Mouse (Mus musculus) 416B (cell line): Measurements from ENCODE around the gene Nkx2-2.

Source experiments
- DNase-seq: peaks from one replicate; pipeline ENCODE4 v3.0.0; 2011; ENCODE audit warnings: low read depth

The Nkx2-2 gene

GRCm38 (mm10) chr2:147181926-147182708 is 11.9 kb downstream of the Nkx2-2 start:
- no peak for DNase-seq

DNA sequence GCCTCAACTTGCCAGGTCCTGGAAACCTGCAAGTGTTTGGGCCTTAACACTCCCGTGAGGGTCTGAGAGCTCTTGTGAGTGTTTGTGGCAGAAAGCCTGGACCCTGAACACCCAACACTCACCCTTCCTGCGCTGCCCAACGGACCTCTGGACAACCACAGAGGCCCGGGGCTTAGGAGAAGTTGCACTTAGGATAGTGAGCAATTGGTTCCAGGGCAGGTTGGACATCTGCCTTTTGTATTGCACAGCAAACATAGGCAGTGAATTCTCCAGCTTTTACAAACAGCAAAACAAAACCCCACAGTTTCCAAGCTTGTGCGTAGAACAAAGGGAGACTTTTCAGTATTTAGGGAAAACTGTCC is 12.8 kb downstream of the Nkx2-2 start:
- no peak for DNase-seq

GRCm38 (mm10) chr2:147180649-147181303 is 13.3 kb downstream of the Nkx2-2 start:
- no peak for DNase-seq

DNA sequence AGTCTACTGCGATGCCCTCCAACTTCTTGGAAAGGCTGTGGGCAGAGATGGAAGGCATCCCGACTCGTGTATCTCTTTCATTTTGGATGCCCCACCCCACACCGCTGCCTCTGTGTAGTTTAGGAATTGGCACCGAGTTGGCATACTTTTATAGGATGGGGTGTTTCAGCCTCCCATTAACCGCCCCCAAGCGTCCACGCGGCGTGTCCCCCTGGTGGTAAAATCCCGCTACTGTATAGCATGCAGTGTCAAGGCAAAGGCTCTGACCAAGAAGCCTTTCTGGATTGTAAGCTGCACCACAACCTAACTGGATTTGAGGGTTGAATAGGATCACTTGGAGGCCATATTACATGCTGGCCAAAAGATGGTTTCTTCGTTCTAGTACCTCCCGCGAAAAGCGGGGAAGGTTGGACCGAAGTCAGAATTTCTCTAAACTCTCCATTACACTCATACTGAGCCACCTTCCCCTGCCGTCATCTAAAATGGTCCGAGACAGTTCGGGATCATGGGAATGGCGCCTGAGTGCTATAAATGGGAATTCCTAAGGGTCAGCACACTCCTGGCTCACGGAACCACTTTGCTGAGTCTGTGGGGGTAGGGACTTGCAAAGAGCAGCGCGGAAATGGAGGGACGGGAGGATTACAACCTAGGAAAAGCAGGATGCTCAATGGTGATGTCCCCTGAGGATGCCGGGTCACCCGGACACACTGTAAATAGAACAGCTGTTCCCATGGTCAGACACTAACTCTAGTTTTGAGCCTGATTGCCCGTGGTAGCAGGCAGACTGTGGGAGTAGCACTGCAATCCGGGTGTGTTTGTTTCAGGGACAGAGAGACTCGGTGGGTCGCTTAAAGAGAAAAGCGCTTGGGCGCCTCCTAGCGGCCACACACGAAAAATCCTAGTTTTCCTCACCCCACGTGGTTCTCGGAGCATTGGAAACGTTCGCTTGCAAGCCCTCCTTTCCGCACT is 15.7 kb downstream of the Nkx2-2 start:
- peak; percentile 64 for DNase-seq

GRCm38 (mm10) chr2:147177672-147178071 is 16.4 kb downstream of the Nkx2-2 start:
- peak; percentile 82 for DNase-seq

- no peak for DNase-seq
Observed at GRCm38 (mm10) chr2:147175296-147175695, 18.7 kb downstream of the Nkx2-2 start.

DNA sequence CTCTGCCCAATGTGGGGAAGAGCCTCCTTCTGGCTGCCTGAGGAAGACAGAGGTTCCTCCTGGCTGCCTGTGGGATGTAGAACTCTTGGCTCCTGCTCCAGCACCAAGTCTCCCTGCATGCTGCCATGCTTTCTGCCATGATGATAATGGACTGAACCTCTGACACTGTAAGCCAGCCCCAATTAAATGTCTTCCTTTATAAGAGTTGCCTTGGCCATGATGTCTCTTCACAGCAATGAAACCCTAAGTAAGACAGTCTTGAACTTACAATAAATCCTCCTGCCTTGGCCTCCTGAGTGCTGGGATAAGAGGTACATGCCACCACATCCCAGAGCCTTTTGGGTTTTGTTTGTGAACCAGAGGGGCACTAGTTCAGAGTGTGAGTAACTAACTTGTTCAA is 20.3 kb downstream of the Nkx2-2 start:
- DNase-seq: no peak

DNA sequence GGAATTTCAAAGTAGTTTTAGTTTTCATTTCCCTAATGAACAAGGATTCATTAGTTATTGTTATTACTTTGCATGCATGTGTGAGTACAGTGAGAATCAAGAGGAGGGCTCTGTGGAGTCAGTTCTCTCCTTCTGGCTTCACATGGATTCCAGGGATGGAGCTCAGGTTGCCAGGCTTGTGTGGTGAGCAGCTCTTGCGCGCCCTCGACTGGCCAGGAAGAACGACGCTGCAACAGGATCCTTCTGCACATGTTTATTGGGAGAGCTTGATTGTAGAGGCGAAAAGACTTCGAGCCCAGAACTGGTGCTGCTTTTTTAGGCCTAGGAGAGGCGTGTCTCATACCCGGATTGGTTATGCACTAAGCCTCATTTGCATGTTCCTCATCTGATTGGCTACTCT is 23.5 kb downstream of the Nkx2-2 start:
- DNase-seq: peak; percentile 16

DNA sequence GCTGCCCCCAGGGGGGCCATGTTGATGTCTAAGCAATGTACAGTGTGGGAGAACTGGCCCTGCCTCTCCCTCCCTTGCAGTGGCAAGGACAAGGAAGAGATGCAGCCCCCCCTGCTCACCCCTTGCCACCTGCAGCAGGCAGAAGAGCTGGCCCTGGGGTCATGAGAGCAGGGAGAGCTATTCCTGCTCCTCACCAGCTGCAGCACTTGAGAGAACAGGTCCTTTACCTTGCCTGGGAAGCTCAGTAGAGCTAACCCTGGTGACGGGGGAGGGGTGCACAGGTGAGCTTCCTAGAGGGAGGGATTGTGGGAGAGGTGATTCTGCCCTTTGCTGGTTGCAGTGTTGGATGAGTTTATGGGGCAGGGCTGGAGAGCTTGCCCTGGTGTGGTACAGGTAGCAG is 28.2 kb downstream of the Nkx2-2 start:
- no peak for DNase-seq

DNA sequence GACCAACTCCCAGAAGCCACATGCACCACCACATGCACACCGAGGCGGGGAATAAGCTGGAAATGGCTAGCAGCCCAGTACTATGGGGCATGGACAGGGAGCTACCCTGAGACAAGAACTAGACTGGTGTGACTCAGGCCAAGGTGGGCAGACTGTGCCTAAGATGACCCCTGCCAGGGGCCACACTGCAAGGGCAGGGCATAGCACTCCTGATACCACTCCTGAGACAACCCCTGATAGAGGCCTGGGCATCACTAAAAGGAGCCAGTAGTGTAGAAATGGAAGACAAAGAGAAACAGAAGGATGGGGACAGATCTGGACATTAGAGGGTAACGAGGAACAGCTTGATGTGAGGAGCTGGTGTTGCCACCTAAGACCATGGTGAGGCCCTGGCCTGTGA is 28.7 kb downstream of the Nkx2-2 start:
- DNase-seq: no peak

- DNase-seq: peak; percentile 19
Observed at GRCm38 (mm10) chr2:147152543-147152942, 41.5 kb downstream of the Nkx2-2 start.
